Mouse (Mus musculus): ENCODE measurements around the gene Cd79b. TPM values are rescaled to one million over a fixed set of nuclear protein-coding genes. Genes with fewer than 3 reads are reported as not detected.

Gene Cd79b
- polyA plus RNA-seq, 1 experiment from 2014 or later: 5.3 TPM

Other genes starting within 250 kb of the Cd79b start
- gene Taco1, start 248.7 kb downstream of the Cd79b start, polyA plus RNA-seq (2016; fragmentation: Nextera tagmentation; extraction: Ambion mirVana): 9.6 and 10.6 TPM in 2 replicates
- 9.7 and 11.2 TPM in 2 replicates for gene Map3k3, start 230.1 kb downstream of the Cd79b start, polyA plus RNA-seq (2016; fragmentation: Nextera tagmentation; extraction: Ambion mirVana)
- not detected in 2 replicates for gene Gm10840, start 153.9 kb downstream of the Cd79b start, polyA plus RNA-seq (2016; fragmentation: Nextera tagmentation; extraction: Ambion mirVana)
- 109 and 112 TPM in 2 replicates for gene Limd2, start 153.9 kb downstream of the Cd79b start, polyA plus RNA-seq (2016; fragmentation: Nextera tagmentation; extraction: Ambion mirVana)
- gene Strada, start 112.6 kb downstream of the Cd79b start, polyA plus RNA-seq (2016; fragmentation: Nextera tagmentation; extraction: Ambion mirVana): 12.2 and 12.6 TPM in 2 replicates
- 53.9 and 56.6 TPM in 2 replicates for gene Ccdc47, start 98.4 kb downstream of the Cd79b start, polyA plus RNA-seq (2016; fragmentation: Nextera tagmentation; extraction: Ambion mirVana)
- gene Ddx42, start 97.8 kb downstream of the Cd79b start, polyA plus RNA-seq (2016; fragmentation: Nextera tagmentation; extraction: Ambion mirVana): 42.3 and 42.6 TPM in 2 replicates
- gene Ftsj3, start 58.7 kb downstream of the Cd79b start, polyA plus RNA-seq (2016; fragmentation: Nextera tagmentation; extraction: Ambion mirVana): 80.9 and 83.5 TPM in 2 replicates
- gene Psmc5, start 58.6 kb downstream of the Cd79b start, polyA plus RNA-seq (2016; fragmentation: Nextera tagmentation; extraction: Ambion mirVana): 219 and 221 TPM in 2 replicates
- 52.4 and 55.2 TPM in 2 replicates for gene Smarcd2, start 41.8 kb downstream of the Cd79b start, polyA plus RNA-seq (2016; fragmentation: Nextera tagmentation; extraction: Ambion mirVana)
- gene Tcam1, start 38.1 kb downstream of the Cd79b start, polyA plus RNA-seq (2016; fragmentation: Nextera tagmentation; extraction: Ambion mirVana): 0.57 and 0.83 TPM in 2 replicates
- gene Gh, start 12.9 kb downstream of the Cd79b start, polyA plus RNA-seq (2016; fragmentation: Nextera tagmentation; extraction: Ambion mirVana): not detected in 2 replicates
- gene Scn4a, start 38.5 kb upstream of the Cd79b start, polyA plus RNA-seq (2016; fragmentation: Nextera tagmentation; extraction: Ambion mirVana): 0.02 TPM in 1 of 2 replicates, not detected in the other
- not detected in 2 replicates for gene Prr29, start 50.7 kb upstream of the Cd79b start, polyA plus RNA-seq (2016; fragmentation: Nextera tagmentation; extraction: Ambion mirVana)
- 22.8 and 23.1 TPM in 2 replicates for gene Icam2, start 73.3 kb upstream of the Cd79b start, polyA plus RNA-seq (2016; fragmentation: Nextera tagmentation; extraction: Ambion mirVana)
- 6.7 and 6.8 TPM in 2 replicates for gene Ern1, start 173.1 kb upstream of the Cd79b start, polyA plus RNA-seq (2016; fragmentation: Nextera tagmentation; extraction: Ambion mirVana)